Mouse (Mus musculus) erythroblast, embryonic 14.5 days (primary cell): ENCODE measurements around the gene Ctbp1.

Source experiments
- GATA1 ChIP-seq: IDR thresholded peaks from 2 replicates; pipeline ENCODE4 v1.6.1; 2012; ENCODE audit warnings: low read length, inconsistent platforms, mixed read lengths
- TAL1 ChIP-seq: IDR thresholded peaks from 3 replicates; pipeline ENCODE4 v1.6.1; 2012; ENCODE audit warnings: low read length, inconsistent platforms, mixed read lengths

DNA sequence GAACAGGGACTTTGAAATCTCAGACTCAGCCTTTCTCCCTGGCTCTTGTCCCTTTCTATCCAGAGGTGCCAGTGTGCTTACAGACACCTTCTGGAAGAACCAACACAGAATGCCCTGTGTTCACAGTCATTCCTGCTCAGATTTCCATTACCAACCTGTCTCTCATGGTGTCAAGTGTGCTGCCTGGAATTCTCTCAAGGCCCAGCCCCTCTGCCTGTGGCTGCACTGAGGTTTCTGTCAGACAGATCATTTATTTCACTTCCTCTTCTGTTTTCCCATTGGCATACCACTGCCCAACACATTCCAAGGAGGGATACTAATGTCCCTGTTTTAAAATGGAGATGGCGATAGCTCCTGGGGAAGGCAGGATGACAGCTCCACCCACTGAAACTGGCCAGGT lies 6.6 kb upstream of the Ctbp1 start:
- TF ChIP-seq TAL1 = no peak
- TF ChIP-seq GATA1 = no peak
